Mouse (Mus musculus) intestine, postnatal 0 days (tissue): ENCODE measurements around the gene 4930558K02Rik. TPM values are rescaled to one million over a fixed set of nuclear protein-coding genes. Genes with fewer than 3 reads are reported as not detected.

Experiments
- ATAC-seq: fragments of 200-750 bp; cut with Nextera tagmentation; 2 replicates; pipeline ENCODE4 v1.8.0; 2017; ENCODE audit warnings: mild to moderate bottlenecking, moderate TSS enrichment, moderate library complexity
- H3K27ac ChIP-seq: fragments of 300-500 bp; sonication (generic); 2 replicates; pipeline ENCODE4 v1.5.1; 2014; ENCODE audit warnings: mild to moderate bottlenecking, low read depth, low read length, moderate library complexity
- H3K27me3 ChIP-seq: fragments of 300-500 bp; sonication (generic); replicated peaks from 2 replicates; pipeline ENCODE4 v1.6.1; 2014; ENCODE audit warnings: low read length, mixed read lengths; ENCODE audit not compliant: control insufficient read depth, insufficient read depth
- H3K36me3 ChIP-seq: fragments of 300-500 bp; sonication (generic); 2 replicates; pipeline ENCODE4 v1.6.1; 2014; ENCODE audit warnings: mild to moderate bottlenecking, moderate library complexity; ENCODE audit not compliant: control insufficient read depth, insufficient read depth
- H3K4me1 ChIP-seq: fragments of 300-500 bp; sonication (generic); replicated peaks from 2 replicates; pipeline ENCODE4 v1.6.1; 2014; ENCODE audit warnings: antibody characterized with exemption, low read length, mixed read lengths; ENCODE audit not compliant: control insufficient read depth, insufficient read depth
- H3K4me2 ChIP-seq: fragments of 300-500 bp; sonication (generic); replicated peaks from 2 replicates; pipeline ENCODE4 v1.6.1; 2014; ENCODE audit warnings: low read depth, mild to moderate bottlenecking, moderate library complexity
- H3K4me3 ChIP-seq: fragments of 300-500 bp; sonication (generic); 2 replicates; pipeline ENCODE4 v1.5.1; 2014; ENCODE audit warnings: low read depth, low read length
- H3K9ac ChIP-seq: fragments of 300-500 bp; sonication (generic); 2 replicates; pipeline ENCODE4 v1.6.1; 2014; ENCODE audit warnings: mild to moderate bottlenecking, low read depth, low read length
- H3K9me3 ChIP-seq: fragments of 300-500 bp; sonication (generic); 2 replicates; pipeline ENCODE4 v1.6.1; 2016; ENCODE audit warnings: mixed run types; ENCODE audit not compliant: control insufficient read depth
- CTCF ChIP-seq: sonication (generic); IDR thresholded peaks from 2 replicates; pipeline ENCODE4 v1.5.1; 2016; ENCODE audit warnings: low read depth, mild to moderate bottlenecking, control low read depth, antibody characterized with exemption, moderate library complexity
- WGBS: fragments of 180-500 bp; shearing (Covaris S2); extraction: QIAGEN DNeasy Blood & Tissue Kit; methylation state at CpG from one replicate; pipeline ENCODE4 v1.1.7; 2014; 5-methylcytosine and 5-hydroxymethylcytosine counted together
- polyA plus RNA-seq: library from polyadenylated mRNA; unstranded; fragments of >200 nt; fragmentation: Nextera tagmentation; extraction: Ambion mirVana; gene quantifications from 2 replicates; pipeline ENCODE4 v1.2.1, GENCODE M21; 2015

Gene 4930558K02Rik
- polyA plus RNA-seq, 1 experiment from 2014 or later = not detected

GRCm38 (mm10) chr1:161921928-161922327 is 57.5 kb downstream of the 4930558K02Rik start:
- WGBS = 84% methylated on average over 6 of the region's 6 CpGs
- ATAC-seq = no peak
- H3K9ac ChIP-seq = no peak overlapping the region
- TF ChIP-seq CTCF = no peak
- H3K4me3 ChIP-seq = no peak overlapping the region
- no peaks in the 10 kb centered on the region for H3K9me3 ChIP-seq
- no peak overlapping the region for H3K4me2 ChIP-seq
- H3K27ac ChIP-seq = no peak overlapping the region
- no peaks in the 10 kb centered on the region for H3K36me3 ChIP-seq
- no peaks in the 10 kb centered on the region for H3K4me1 ChIP-seq
- H3K27me3 ChIP-seq = no peaks in the 10 kb centered on the region

DNA sequence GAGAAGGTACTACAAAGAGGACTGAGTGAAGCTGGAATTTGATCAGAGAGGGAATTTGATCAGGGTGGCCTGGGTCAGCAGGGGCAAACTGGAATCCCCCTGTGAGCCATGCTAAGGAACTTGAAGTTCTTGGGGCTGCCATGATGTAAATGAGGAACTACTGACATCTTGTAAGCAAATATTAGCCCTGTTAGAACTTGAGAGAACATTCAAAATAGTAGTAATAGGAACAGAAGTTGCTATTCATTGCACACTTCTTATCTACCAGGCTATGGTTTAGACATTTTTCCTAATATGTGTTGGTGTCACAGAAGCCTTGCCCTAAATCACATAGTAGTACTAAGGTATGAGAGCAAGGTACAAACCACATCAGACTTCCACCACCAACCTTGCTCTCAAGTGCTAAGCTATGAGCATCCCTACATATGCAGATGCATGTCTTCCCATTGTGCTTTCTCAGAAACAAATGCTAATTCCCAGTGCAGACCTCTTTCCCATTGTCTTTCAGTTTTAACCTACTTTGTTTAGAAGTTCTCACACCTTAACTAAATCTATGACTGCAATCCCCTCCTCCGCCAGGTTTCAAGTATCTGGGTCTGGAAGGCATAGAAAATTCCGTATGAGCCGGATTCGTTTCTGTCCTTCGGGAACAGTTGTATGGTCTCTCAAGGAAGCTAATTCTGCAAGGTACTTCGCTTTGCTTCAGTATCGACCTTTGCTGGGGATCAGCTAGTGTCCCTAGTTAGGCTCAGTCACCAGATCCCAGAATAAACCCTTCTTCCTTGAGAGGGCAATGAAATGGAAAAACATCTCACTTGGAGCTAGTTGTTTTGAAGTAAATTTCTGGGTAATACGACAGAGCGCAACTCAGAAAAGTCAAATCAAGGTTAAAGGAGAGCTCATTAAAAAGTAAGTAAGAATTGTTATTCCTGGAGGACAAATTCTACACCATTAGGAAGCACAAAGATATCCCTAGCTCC is 58.7 kb downstream of the 4930558K02Rik start:
- Histone ChIP-seq H3K4me2 (no peak overlapping the region), H3K4me3 (no peak overlapping the region), H3K9ac (no peak overlapping the region), H3K9me3 (no peaks in the 10 kb centered on the region), H3K27me3 (no peaks in the 10 kb centered on the region), H3K27ac (no peak overlapping the region), H3K4me1 (no peaks in the 10 kb centered on the region), H3K36me3 (no peaks in the 10 kb centered on the region)
- TF ChIP-seq CTCF = no peak
- ATAC-seq = no peak
- 90% methylated on average over 9 of the region's 9 CpGs for WGBS

- Histone ChIP-seq H3K4me1 (no peaks in the 10 kb centered on the region), H3K27ac (no peak overlapping the region), H3K4me3 (no peak overlapping the region), H3K36me3 (no peaks in the 10 kb centered on the region), H3K9me3 (no peaks in the 10 kb centered on the region), H3K27me3 (no peaks in the 10 kb centered on the region), H3K4me2 (no peak overlapping the region), H3K9ac (no peak overlapping the region)
- WGBS = 93% methylated on average over 2 of the region's 2 CpGs
- ATAC-seq = no peak
- no peak for TF ChIP-seq CTCF
Measured at GRCm38 (mm10) chr1:161919594-161919993, 59.8 kb downstream of the 4930558K02Rik start.

DNA sequence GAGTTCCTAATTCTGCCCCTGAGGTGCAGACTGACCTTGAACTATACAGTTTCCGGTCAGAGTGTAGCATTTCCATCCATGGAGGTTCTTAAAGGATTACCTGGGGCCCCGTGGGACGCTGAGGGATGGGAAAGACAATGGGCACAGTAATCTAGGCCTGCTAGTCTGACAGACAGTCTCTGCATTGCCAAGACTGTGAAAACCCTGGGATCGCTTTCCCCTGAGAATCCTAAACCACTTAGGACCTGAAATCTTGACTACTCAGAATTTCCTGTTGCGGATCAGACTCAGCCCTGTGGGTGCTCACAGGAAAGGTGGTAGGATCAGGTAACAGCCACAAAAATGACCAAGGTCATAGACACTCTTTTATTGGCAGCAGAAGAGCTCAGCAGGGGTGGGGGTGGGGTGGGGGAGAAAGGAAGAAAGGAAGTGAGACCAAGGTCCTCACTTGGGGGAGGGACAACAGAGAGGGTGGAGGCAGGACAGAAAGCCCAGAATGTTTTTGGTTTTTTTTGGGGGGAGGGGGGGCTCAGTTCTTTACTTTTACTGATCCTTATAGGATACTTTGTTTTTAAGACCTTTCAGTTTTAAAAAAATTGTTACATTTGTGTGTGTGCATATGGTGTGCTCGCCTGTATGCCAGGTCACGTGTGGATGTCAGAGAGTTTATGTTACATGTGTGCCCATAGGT is 60.6 kb downstream of the 4930558K02Rik start:
- no peak overlapping the region for H3K4me2 ChIP-seq
- H3K27ac ChIP-seq = no peak overlapping the region
- no peaks in the 10 kb centered on the region for H3K9me3 ChIP-seq
- no peak overlapping the region for H3K9ac ChIP-seq
- no peak for ATAC-seq
- no peak for TF ChIP-seq CTCF
- WGBS = 64% methylated on average over 7 of the region's 7 CpGs
- H3K4me3 ChIP-seq = no peak overlapping the region
- no peaks in the 10 kb centered on the region for H3K27me3 ChIP-seq
- H3K36me3 ChIP-seq = no peaks in the 10 kb centered on the region
- H3K4me1 ChIP-seq = no peaks in the 10 kb centered on the region

GRCm38 (mm10) chr1:161917940-161918484 is 61.4 kb downstream of the 4930558K02Rik start:
- 77% methylated on average over 3 of the region's 3 CpGs for WGBS
- no peaks in the 10 kb centered on the region for H3K4me1 ChIP-seq

GRCm38 (mm10) chr1:161916036-161916435 is 63.4 kb downstream of the 4930558K02Rik start:
- WGBS = 66% methylated on average over 3 of the region's 3 CpGs
- ATAC-seq = no peak
- no peaks in the 10 kb centered on the region for H3K36me3 ChIP-seq
- H3K27me3 ChIP-seq = no peaks in the 10 kb centered on the region
- H3K27ac ChIP-seq = no peak overlapping the region
- no peaks in the 10 kb centered on the region for H3K4me1 ChIP-seq
- H3K4me3 ChIP-seq = no peak overlapping the region
- H3K9me3 ChIP-seq = no peaks in the 10 kb centered on the region
- no peak overlapping the region for H3K4me2 ChIP-seq
- TF ChIP-seq CTCF = no peak
- no peak overlapping the region for H3K9ac ChIP-seq

More at GRCm38 (mm10) chr1:161917940-161918484, 61.4 kb downstream of the 4930558K02Rik start:
- no peak overlapping the region for H3K27ac ChIP-seq
- no peak overlapping the region for H3K4me3 ChIP-seq
- no peaks in the 10 kb centered on the region for H3K36me3 ChIP-seq
- no peak for TF ChIP-seq CTCF
- no peaks in the 10 kb centered on the region for H3K27me3 ChIP-seq
- H3K4me2 ChIP-seq = no peak overlapping the region
- H3K9me3 ChIP-seq = no peaks in the 10 kb centered on the region
- H3K9ac ChIP-seq = no peak overlapping the region
- no peak for ATAC-seq
